Mouse (Mus musculus) brain, embryonic 14.5 days (tissue): Measurements from ENCODE around the gene Ildr2. TPM values are rescaled to one million over a fixed set of nuclear protein-coding genes. Genes with fewer than 3 reads are reported as not detected.

Experiments
- DNase-seq: peaks from one replicate; pipeline ENCODE4 v3.0.0-alpha.2; 2011; ENCODE audit warnings: low read depth
- CTCF ChIP-seq: fragments of 200-500 bp; IDR thresholded peaks from 2 replicates; pipeline ENCODE4 v1.5.1; 2012; ENCODE audit warnings: inconsistent platforms, mild to moderate bottlenecking, moderate library complexity, borderline replicate concordance; ENCODE audit not compliant: insufficient read depth, insufficient read length; ENCODE audit errors: extremely low read depth
- POLR2A ChIP-seq: fragments of 200-500 bp; IDR thresholded peaks from 2 replicates; pipeline ENCODE4 v1.6.1; 2012; ENCODE audit warnings: mild to moderate bottlenecking, inconsistent platforms, borderline replicate concordance; ENCODE audit not compliant: poor library complexity, insufficient read depth, insufficient read length, severe bottlenecking; ENCODE audit errors: extremely low read depth
- polyA plus RNA-seq: library from polyadenylated mRNA; depleted of rRNA; stranded (reverse); fragments of >200 nt; gene quantifications from 2 replicates; pipeline ENCODE4 v1.2.3, GENCODE M21; 2012; rRNA removed

The Ildr2 gene
- 4.0 and 7.5 TPM in 2 replicates for polyA plus RNA-seq

DNA sequence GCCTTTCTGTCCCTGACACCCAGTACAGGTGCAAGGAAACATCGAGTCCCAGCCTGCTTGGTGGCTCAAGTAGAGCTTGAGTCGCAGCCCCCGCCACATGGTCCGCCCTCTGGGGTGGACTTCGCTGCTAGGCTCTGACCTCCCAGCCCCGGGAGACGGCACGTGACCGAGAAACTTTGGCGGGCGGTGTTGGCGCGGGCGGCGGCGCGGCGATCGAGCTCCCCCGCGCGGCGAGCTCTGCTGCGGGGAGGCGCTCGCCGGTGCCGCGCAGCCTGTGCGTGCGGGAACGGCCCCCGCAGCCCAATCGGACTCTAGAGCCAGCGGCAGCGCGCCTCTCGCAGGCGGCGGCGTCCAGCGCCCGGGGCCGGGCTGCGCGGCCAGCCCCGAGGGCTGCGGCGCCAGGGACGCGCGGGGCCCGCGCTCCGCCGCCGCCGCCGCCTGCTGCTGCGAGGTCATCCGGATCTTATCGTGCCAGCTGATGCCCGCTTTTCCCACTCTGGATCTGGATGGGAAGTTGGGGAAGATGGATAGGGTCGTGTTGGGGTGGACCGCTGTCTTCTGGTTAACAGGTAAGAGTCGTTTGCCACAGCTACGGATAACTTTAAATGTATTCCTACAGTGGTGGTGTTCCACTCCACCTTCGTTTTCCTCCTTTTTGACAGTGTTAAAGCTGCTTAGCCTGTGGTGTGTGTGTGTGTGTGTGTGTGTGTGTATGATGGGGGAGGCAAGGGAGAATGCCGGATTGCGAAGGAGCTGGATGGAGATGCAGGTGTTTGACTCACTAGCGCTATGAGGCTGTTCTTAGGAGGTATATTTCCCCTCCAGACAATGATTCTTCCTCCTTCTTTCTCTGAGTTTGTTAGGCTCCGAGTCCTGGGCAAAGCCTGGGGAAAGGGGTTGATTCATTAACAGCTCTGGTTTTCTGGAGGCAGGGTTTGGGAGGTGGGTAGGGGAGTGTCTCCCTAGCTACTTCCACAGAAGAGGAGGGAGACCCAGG is at the start of gene Ildr2:
Gene Ildr2, plus strand, starts transcription at position 242 of the 997 bp plus-strand sequence.
- TF ChIP-seq POLR2A (no peak), CTCF (peak; percentile 22; the same call in 1 of the 2 replicates)
- DNase-seq: peak; percentile 80

DNA sequence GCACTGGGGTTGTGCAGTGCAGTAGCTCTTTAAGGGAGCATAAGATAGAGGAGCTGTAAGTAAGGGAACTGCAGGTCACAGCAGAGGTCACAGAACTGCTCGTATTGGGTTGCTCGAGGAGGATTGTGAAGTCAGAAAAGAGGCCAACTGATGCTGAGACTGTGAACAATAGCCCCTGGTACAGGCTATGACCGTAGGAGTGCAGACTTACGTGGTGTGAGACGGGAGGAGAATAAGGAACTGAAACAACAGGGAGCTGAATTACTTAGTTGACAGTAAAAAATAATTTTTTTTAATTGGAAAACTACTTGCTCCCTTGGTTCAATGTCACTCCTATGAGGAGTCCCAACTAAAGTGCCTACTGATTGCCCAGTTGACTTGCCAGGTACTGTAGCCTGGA is 49.8 kb upstream of the Ildr2 start:
- DNase-seq: no peak

GRCm38 (mm10) chr1:166205159-166205558 is 48.8 kb upstream of the Ildr2 start:
- TF ChIP-seq CTCF (no peak), POLR2A (no peak)
- no peak for DNase-seq

More for the DNA sequence above, 49.8 kb upstream of the Ildr2 start:
- TF ChIP-seq CTCF (no peak), POLR2A (no peak)

GRCm38 (mm10) chr1:166209371-166209770 is 44.6 kb upstream of the Ildr2 start:
- no peak for TF ChIP-seq CTCF
- TF ChIP-seq POLR2A: no peak
- DNase-seq: no peak

GRCm38 (mm10) chr1:166214181-166214580 is 39.8 kb upstream of the Ildr2 start:
- DNase-seq: peak; percentile 60
- TF ChIP-seq CTCF: peak; percentile 17; the same call in 1 of the 2 replicates
- no peak for TF ChIP-seq POLR2A

DNA sequence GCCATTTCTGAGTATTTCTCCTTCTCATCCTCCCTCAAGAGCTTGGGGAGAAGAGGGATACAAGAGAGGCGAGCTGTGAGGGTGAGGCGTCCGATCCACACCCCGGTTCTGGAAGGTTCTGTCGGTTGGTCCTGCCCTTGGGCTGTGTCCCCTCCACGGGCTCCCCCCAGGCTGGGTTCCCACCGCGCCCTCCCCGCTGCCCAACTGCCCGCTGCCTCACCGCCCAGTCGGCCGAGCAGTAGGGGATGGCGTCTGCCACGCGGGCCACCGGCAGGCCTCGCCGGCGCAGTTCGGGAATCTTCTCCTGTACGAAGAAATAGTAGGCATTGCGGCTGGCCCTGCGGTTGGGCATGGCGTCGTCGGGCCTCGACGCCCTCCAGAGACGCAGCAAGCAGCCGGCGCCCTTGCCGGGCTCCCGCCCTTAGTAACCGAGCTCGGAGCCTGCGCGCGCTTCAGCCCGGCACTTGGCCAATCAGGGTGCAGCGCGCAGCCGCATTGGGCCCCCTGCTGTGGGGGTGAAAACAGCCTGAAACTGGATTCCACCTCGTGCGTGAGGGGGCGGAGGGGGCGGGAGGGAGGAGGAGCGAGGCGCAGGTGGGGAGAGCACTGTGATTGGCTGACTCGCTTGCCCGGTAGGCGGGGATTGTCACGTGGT is 15.5 kb upstream of the Ildr2 start, which contains the start of gene Mael:
Gene Mael, minus strand, starts transcription at position 433 of the 655 bp plus-strand sequence.
- TF ChIP-seq CTCF (no peak), POLR2A (no peak)
- no peak for DNase-seq

GRCm38 (mm10) chr1:166244285-166244684 is 9.7 kb upstream of the Ildr2 start:
- DNase-seq: peak; percentile 33
- no peak for TF ChIP-seq CTCF
- no peak for TF ChIP-seq POLR2A

- DNase-seq: no peak
Measured at GRCm38 (mm10) chr1:166255091-166255490, 1.2 kb downstream of the Ildr2 start.

GRCm38 (mm10) chr1:166255651-166256050 is 1.7 kb downstream of the Ildr2 start:
- TF ChIP-seq POLR2A: no peak
- no peak for TF ChIP-seq CTCF
- DNase-seq: peak; percentile 35

More at GRCm38 (mm10) chr1:166255091-166255490, 1.2 kb downstream of the Ildr2 start:
- TF ChIP-seq POLR2A (no peak), CTCF (no peak)

- DNase-seq: peak; percentile 46
- TF ChIP-seq POLR2A (no peak), CTCF (no peak)
Measured at GRCm38 (mm10) chr1:166256302-166256701, 2.4 kb downstream of the Ildr2 start.

DNA sequence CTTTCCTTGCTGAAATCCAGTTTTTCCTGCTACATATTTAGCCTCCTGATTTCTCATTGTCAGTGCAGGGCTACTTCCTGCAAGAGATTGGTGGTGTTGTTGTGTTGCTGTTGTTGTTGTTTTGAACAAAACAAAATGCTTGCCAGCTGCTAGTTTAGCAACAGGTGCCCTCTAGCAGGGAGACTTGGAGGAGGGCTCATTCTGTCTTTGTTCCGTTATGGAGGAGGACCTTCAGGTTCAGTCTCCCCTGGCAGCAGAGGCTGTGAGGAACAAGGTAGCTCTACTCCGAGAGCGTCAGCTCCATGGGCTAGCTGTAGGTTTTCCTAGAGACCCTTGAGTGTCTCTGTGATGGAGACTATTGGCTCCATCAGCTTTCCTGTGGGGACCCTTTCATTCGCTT is 3.0 kb downstream of the Ildr2 start:
- no peak for TF ChIP-seq CTCF
- no peak for TF ChIP-seq POLR2A
- DNase-seq: no peak
